Mouse (Mus musculus): ENCODE data around the gene Sgpp1. TPM values are rescaled to one million over a fixed set of nuclear protein-coding genes. Genes with fewer than 3 reads are reported as not detected.
"Not testable (repeated sequence)": the region's sequence is repeated elsewhere in the genome, so short reads cannot be mapped to it uniquely, and the experiment has no call there.

Gene Sgpp1
- total RNA-seq, 4 experiments from 2014 or later, result 29.4 to 34.4 (median 32.9) TPM

GRCm38 (mm10) chr12:75698692-75699091 lies 36.8 kb downstream of the Sgpp1 start:
- DNase-seq (ENCODE audit: low spot score in 2 of 2), result no peak

GRCm38 (mm10) chr12:75695845-75696244 lies 39.7 kb downstream of the Sgpp1 start:
- DNase-seq (ENCODE audit: low spot score in 2 of 2), result not testable (repeated sequence)

DNA sequence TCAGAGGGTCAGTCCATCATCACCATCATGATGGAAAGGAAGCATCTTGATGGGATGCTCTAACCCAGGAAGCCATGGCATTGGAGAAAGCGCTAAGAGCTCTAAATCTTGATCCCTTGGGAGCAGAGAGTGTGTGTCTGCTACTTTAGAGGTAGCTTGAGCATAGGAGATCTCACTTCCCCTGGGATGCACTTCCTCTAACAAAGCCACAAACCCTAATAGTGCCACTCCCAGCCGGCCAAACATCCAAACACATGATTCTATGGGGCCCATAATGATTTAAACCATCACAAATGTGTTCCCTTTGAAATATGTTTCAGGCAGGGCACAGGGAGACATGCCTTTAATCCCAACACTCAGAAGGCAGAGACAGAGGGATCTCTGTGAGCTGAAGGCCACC lies 46.5 kb downstream of the Sgpp1 start:
- no peak for DNase-seq (ENCODE audit: low spot score in 2 of 2)

- no peak for DNase-seq (ENCODE audit: low spot score in 2 of 2)
Observed at GRCm38 (mm10) chr12:75687314-75687713, 48.2 kb downstream of the Sgpp1 start.

- not testable (repeated sequence) for DNase-seq (ENCODE audit: low spot score in 2 of 2)
Observed at GRCm38 (mm10) chr12:75684026-75684425, 51.5 kb downstream of the Sgpp1 start.

- no peak for DNase-seq (ENCODE audit: low spot score in 2 of 2)
Observed at GRCm38 (mm10) chr12:75683598-75683997, 51.9 kb downstream of the Sgpp1 start.

GRCm38 (mm10) chr12:75682842-75683241 lies 52.7 kb downstream of the Sgpp1 start:
- no peak for DNase-seq (ENCODE audit: low spot score in 2 of 2)

DNA sequence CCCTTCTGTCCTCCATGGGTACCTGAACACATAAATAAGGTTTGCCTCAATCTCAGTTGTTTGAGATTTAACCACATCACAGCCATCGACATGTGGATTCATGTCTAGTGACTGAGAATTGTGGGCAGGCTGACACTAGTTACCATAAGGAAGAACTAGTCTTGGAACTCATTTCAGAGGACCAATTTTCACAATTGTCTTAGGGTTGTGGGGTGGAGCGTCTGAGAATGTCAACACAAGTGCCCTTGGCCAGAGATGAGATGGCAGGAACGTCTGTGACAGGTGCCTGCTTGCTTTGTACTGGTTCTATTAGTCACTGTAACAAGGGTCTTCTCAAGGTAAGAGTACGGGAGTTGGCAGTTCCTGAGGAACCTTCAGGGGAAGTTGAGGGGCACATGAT lies 54.4 kb downstream of the Sgpp1 start:
- DNase-seq (ENCODE audit: low spot score in 2 of 2), result no peak

DNA sequence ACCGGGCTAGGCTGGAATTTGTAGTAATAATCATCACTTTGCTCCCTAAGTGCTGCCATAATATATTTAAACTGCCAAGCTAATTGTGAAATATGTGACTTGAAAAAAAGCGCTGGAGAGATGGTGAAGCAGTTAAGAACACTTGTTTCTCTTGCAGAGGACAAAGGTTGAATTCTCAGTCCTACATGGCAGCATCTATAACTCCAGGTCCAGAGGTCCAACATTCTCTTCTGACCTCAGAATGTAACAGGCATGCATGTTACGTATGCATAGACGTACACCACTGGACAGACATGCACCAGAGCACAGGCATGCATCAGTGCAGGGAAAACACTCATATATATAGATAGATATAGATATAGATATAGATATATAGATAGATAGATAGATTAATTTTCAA lies 57.1 kb downstream of the Sgpp1 start:
- no peak for DNase-seq (ENCODE audit: low spot score in 2 of 2)

DNA sequence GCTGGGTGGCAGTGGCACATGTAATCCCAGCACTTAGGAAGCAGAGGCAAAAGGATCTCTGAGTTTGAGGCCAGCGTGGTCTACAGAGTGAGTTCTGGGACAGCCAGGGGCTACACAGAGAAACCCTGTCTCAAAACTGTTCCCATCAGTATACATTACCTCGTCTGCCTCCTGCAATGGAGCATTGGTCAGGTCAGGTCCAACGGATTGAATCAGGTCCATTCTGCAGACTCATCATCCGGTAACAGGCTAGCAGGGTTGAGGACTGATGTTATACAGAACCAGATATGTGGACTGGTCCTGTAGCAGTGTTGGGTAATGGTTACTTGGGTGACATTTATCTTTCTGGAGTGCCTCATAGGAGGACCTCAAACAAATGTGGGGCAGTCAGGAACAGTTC lies 62.9 kb downstream of the Sgpp1 start:
- no peak for DNase-seq (ENCODE audit: low spot score in 2 of 2)

- DNase-seq (ENCODE audit: low spot score in 2 of 2), result no peak
Observed at GRCm38 (mm10) chr12:75671759-75672315, 63.7 kb downstream of the Sgpp1 start.

DNA sequence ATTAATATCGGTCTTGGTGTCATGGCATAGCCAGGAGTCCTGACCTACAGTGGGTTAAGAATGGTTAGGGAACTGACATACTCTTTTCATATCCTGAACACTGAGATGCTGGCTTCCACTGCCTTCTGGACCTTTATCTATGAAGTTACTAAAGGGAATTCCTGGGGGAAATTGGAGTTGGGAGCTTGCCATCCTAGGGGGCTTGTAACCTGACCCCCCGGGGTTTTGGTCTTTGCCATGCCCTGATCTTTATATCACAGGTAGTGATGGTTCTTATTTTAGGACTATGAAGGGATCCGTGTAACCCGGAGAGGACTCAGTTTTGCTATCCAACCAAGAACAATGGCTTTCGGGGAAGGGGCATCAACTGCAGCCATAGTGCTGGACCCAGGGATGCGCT lies 64.9 kb downstream of the Sgpp1 start:
- DNase-seq (ENCODE audit: low spot score in 2 of 2), result no peak

- peak; percentile 100 for DNase-seq (ENCODE audit: low spot score in 2 of 2)
Observed at GRCm38 (mm10) chr12:75669258-75670106, 66.0 kb downstream of the Sgpp1 start, which contains the start of gene Wdr89. Gene Wdr89 (minus strand): TSS chr12:75669537.

- no peak for DNase-seq (ENCODE audit: low spot score in 2 of 2)
Observed at GRCm38 (mm10) chr12:75668916-75669257, 66.6 kb downstream of the Sgpp1 start.

GRCm38 (mm10) chr12:75668221-75668620 lies 67.3 kb downstream of the Sgpp1 start:
- no peak for DNase-seq (ENCODE audit: low spot score in 2 of 2)

DNA sequence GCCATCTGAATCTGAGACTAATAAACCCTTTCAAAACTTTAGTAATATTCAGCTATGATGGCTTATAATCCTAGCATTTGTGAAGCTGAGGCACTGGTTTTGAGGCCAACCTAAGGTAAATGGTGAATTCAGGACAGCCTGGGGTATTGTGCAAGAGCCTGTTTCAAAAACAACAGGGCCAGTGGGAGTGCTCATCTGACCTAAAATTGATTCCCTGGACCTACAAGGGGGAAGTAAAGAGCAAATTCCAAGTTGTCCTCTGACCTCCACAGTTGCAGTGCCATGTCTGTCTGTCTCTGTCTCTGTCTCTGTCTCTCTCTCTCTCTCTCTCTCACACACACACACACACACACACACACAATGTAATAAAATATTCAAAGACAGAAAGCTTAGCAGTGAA lies 68.6 kb downstream of the Sgpp1 start:
- no peak for DNase-seq (ENCODE audit: low spot score in 2 of 2)

GRCm38 (mm10) chr12:75664516-75664810 lies 71.1 kb downstream of the Sgpp1 start:
- no peak for DNase-seq (ENCODE audit: low spot score in 2 of 2)

Other genes starting within 250 kb of the Sgpp1 start
- 10 to 100 TPM; 71.9 to 77.1 (median 76.4) TPM for gene Ppp2r5e, start 139.5 kb downstream of the Sgpp1 start, total RNA-seq (2022)
- gene Wdr89, start 66.2 kb downstream of the Sgpp1 start, total RNA-seq (2022), result 1 to 10 TPM; 3.3 to 4.0 (median 3.5) TPM
- 10 to 100 TPM; 23.3 to 28.4 (median 24.6) TPM for gene Syne2, start 82.4 kb upstream of the Sgpp1 start, total RNA-seq (2022)

Data from layer of hippocampus, adult 8-10 months (tissue).